Mouse (Mus musculus): ENCODE measurements around the gene Cops4.

- TF ChIP-seq CTCF (IDR thresholded peaks at IDR 0.05; ENCODE audit: low read depth) (no peak), EP300 (optimal IDR thresholded peaks at IDR 0.05) (no peak)
Observed at GRCm38 (mm10) chr5:100559357-100559756, 41.2 kb downstream of the Cops4 start.

Measured in stomach, postnatal 0 days (tissue).